Mouse (Mus musculus) forelimb bud, embryonic 11.5 days (tissue): Measurements from ENCODE around the gene Mfrp.

ENCODE experiments used
- DNase-seq: peaks from one replicate; pipeline ENCODE4 v3.0.0-alpha.2; 2012; ENCODE audit warnings: low read depth, low spot score

Gene Mfrp

GRCm38 (mm10) chr9:44078955-44079756, 22.4 kb upstream of the Mfrp start:
- DNase-seq: no peak

GRCm38 (mm10) chr9:44079997-44080780, 21.3 kb upstream of the Mfrp start:
- no peak for DNase-seq

- no peak for DNase-seq
Measured at GRCm38 (mm10) chr9:44080953-44081352, 20.6 kb upstream of the Mfrp start.

- DNase-seq: no peak
Measured at GRCm38 (mm10) chr9:44081581-44081980, 19.9 kb upstream of the Mfrp start.

GRCm38 (mm10) chr9:44082266-44082665, 19.3 kb upstream of the Mfrp start:
- no peak for DNase-seq

- DNase-seq: no peak
Measured at GRCm38 (mm10) chr9:44083392-44084121, 18.0 kb upstream of the Mfrp start.

- no peak for DNase-seq
Measured at GRCm38 (mm10) chr9:44084236-44084635, 17.3 kb upstream of the Mfrp start.

GRCm38 (mm10) chr9:44084659-44085229, 16.8 kb upstream of the Mfrp start:
- peak; percentile 58 for DNase-seq

- no peak for DNase-seq
Measured at GRCm38 (mm10) chr9:44085276-44085675, 16.3 kb upstream of the Mfrp start.

- DNase-seq: no peak
Measured at GRCm38 (mm10) chr9:44085741-44086665, 15.5 kb upstream of the Mfrp start.

GRCm38 (mm10) chr9:44086960-44087359, 14.6 kb upstream of the Mfrp start:
- no peak for DNase-seq

- no peak for DNase-seq
Measured at GRCm38 (mm10) chr9:44087761-44088455, 13.6 kb upstream of the Mfrp start.

- no peak for DNase-seq
Measured at GRCm38 (mm10) chr9:44088877-44089608, 12.5 kb upstream of the Mfrp start.

- DNase-seq: peak; percentile 66
Measured at GRCm38 (mm10) chr9:44093612-44094503, 7.7 kb upstream of the Mfrp start.

GRCm38 (mm10) chr9:44094737-44095136, 6.8 kb upstream of the Mfrp start:
- DNase-seq: no peak

GRCm38 (mm10) chr9:44095781-44096180, 5.7 kb upstream of the Mfrp start:
- no peak for DNase-seq

- DNase-seq: no peak
Measured at GRCm38 (mm10) chr9:44096536-44096935, 5.0 kb upstream of the Mfrp start.

GRCm38 (mm10) chr9:44104881-44105280, 3.4 kb downstream of the Mfrp start:
- no peak for DNase-seq
